Mouse (Mus musculus) bone marrow, adult 2 months (tissue): ENCODE measurements around the gene Ptprt. TPM values are rescaled to one million over a fixed set of nuclear protein-coding genes. Genes with fewer than 3 reads are reported as not detected.

ENCODE experiments used
- H3K27ac ChIP-seq: fragments of 200-500 bp; 2 replicates; pipeline ENCODE4 v1.5.1; 2012; ENCODE audit warnings: low read depth, mild to moderate bottlenecking, control low read depth, inconsistent platforms, low read length; ENCODE audit not compliant: control insufficient read depth, poor library complexity, insufficient read depth
- H3K4me1 ChIP-seq: fragments of 200-500 bp; 2 replicates; pipeline ENCODE4 v1.6.1; 2011; ENCODE audit warnings: low read length; ENCODE audit not compliant: control insufficient read depth, insufficient read depth
- H3K4me3 ChIP-seq: fragments of 200-500 bp; replicated peaks from 2 replicates; pipeline ENCODE3; 2011; ENCODE audit warnings: mild to moderate bottlenecking, low read depth, low read length, control low read depth; ENCODE audit not compliant: control insufficient read depth
- CTCF ChIP-seq: fragments of 200-500 bp; IDR thresholded peaks from 2 replicates; pipeline ENCODE4 v1.5.1; 2011; ENCODE audit warnings: low read length, control low read depth; ENCODE audit not compliant: control insufficient read depth, insufficient read depth
- POLR2A ChIP-seq: fragments of 200-500 bp; IDR thresholded peaks from 2 replicates; pipeline ENCODE4 v1.6.1; 2011; ENCODE audit warnings: low read depth, mild to moderate bottlenecking, control low read depth, low read length, borderline replicate concordance; ENCODE audit not compliant: control insufficient read depth
- WGBS: fragments of 180-500 bp; shearing (Covaris S2); methylation state at CpG from one replicate; pipeline ENCODE4 v1.1.7; 2018; 5-methylcytosine and 5-hydroxymethylcytosine counted together
- polyA plus RNA-seq: library from polyadenylated mRNA; stranded (reverse); fragments of >200 nt; gene quantifications from 2 replicates; pipeline ENCODE4 v1.2.4, GENCODE M21; 2011; ENCODE audit warnings: low replicate concordance; ENCODE audit not compliant: missing spikeins, insufficient read depth, insufficient read length

Ptprt gene
- polyA plus RNA-seq, 1 experiment, result not detected

DNA sequence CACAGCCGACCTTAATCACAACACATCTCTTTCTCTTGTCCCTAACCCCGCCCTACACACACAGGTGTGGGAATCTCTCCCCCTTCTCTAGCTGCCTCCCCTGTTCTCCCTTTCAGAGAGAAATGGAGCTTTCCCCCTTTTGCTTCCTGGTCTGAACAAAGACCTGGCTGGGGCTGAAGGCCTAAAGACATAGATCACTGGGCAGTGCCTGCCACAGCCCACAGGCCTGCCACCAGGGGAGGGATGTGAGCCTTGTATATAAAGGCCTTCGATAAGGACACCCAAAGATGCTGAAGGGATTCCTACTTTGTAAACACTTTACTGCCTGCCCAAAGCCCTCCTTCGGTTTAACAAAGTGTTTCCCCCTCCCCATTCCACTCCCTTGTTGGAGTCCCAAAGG is 786 bp upstream of the Ptprt start:
- TF ChIP-seq POLR2A, result no peak
- TF ChIP-seq CTCF, result no peak
- H3K4me3 ChIP-seq, result no peak overlapping the region
- 15% methylated on average over 4 of the region's 4 CpGs for WGBS

DNA sequence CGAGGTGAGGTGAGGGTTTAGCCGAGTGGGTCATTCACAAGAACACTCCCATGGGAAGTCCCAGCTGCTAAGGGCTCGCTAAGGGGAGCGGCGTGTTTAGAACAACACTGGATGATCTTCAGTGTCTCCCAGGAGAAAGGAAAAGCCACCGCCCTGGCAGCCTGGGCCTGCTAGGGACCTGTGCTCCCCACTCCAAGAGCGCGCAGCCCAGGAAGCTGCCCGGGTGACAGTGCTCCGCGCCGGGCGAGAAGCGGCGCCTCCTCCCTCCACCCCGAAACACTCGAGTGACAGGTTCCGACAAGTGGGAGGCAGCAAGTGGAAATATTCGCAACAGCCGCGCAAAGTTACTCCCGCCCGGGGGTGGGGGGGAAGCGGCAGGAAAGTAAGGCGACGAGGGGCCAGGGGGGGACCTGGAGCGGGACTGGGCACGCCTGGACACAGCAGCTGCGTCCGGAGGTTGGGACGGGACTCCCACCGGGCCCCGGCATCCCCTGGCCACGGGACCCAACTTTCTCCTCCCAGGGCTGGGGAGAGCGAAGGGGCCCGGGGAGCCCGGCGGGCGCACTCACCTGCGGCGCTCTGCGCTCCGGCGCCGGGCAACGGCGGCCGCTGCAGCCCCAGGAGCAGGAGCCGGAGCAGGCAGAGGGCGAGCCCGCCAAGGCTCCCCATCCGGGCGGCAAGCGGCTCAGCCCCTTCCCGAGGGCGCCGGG is 561 bp downstream of the Ptprt start:
- TF ChIP-seq CTCF, result no peak
- no peak for TF ChIP-seq POLR2A
- Histone ChIP-seq H3K4me1 (no peaks in the 10 kb centered on the region), H3K27ac (no peak overlapping the region; the same call in 1 of the 2 replicates), H3K4me3 (no peak overlapping the region)
- WGBS, result 4% methylated on average over 57 of the region's 57 CpGs

More for the DNA sequence above, 786 bp upstream of the Ptprt start:
- Histone ChIP-seq H3K27ac (no peak overlapping the region), H3K4me1 (no peaks in the 10 kb centered on the region)

DNA sequence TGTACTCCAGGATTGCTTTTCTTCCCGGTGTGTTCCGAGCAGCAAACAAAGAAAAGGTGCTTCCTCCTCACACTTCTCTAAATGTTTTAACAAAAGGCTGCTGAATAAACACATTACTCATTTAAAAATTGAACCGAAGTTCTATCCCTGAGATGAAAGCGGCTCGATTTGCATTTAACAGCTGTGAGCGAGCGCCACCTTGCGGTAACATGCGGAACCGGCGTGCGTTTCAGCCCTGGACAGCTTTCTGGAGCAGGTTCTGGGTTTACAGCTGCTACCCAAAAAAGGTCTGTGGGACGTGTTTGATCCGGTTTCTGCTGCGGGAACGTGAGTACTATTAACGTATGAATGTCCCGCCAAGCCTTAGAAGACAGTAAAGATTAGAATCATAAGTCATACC is 1.9 kb downstream of the Ptprt start:
- Histone ChIP-seq H3K27ac (no peak overlapping the region), H3K4me1 (no peaks in the 10 kb centered on the region), H3K4me3 (no peak overlapping the region)
- WGBS, result 1% methylated on average over 18 of the region's 18 CpGs
- peak; percentile 76 for TF ChIP-seq CTCF
- TF ChIP-seq POLR2A, result no peak

DNA sequence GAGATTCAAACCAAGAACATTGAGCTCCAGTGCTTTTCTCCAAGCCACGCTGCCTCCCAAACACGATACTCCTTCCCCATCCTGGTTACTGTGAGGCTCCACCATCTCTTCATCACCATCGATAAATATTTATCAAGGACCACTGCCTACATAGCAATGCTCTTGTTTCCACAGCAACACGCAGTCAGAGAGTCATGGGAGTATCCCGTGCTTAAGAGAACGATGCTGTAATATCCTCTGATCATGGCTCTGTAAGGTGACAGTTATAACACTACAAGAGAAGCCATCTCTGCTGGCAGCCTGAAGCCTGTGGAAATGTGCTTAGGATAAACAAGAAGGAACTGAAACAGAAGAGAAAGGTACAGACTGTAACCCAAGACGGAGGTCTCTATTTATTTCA is 3.4 kb downstream of the Ptprt start:
- TF ChIP-seq POLR2A (no peak), CTCF (no peak)
- Histone ChIP-seq H3K4me3 (no peak overlapping the region), H3K27ac (no peak overlapping the region), H3K4me1 (no peaks in the 10 kb centered on the region)
- WGBS, result 52% methylated on average over 7 of the region's 7 CpGs

DNA sequence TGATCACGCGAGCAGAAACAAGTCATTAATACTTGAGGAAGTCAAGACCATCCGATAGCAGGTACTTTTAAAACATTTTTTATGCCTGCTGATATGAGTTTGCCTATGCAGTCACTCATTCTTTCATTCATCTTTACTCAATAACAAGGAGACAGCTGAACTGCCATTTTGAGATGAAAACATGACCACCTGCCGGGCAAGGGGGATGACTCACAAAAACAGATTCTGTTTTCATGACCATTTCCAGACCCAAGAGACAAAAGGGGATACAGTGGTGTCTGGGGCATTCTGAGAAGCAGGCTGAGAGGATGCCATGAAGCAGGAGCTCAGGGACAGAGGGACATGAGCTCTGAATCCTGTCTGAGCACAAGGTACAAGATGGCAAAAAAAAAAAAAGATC is 6.5 kb downstream of the Ptprt start:
- H3K4me1 ChIP-seq, result no peaks in the 10 kb centered on the region
- TF ChIP-seq CTCF (no peak), POLR2A (no peak)
- no peak overlapping the region for H3K27ac ChIP-seq
- no peak overlapping the region for H3K4me3 ChIP-seq
- 82% methylated on average over 4 of the region's 4 CpGs for WGBS

DNA sequence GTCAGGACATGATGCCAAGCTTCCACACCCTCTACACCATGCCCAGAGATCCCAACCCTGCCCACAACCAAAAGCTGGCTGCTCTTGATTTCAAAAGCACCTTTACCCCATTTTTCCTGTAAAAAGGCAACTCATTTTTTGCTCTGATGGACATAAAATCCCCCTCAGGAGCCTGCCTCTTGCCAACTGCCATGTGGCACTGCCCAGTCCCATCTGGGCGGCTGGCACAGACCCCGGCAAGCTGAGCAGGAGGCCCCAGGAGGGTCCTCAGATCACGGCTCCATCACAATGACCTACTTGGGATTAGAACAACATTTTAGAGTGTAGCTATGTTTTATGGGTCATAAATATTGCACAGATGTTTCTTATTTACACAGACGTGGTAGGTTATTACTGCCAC is 22.3 kb downstream of the Ptprt start:
- TF ChIP-seq CTCF (no peak), POLR2A (no peak)
- WGBS, result 74% methylated on average over 4 of the region's 4 CpGs

DNA sequence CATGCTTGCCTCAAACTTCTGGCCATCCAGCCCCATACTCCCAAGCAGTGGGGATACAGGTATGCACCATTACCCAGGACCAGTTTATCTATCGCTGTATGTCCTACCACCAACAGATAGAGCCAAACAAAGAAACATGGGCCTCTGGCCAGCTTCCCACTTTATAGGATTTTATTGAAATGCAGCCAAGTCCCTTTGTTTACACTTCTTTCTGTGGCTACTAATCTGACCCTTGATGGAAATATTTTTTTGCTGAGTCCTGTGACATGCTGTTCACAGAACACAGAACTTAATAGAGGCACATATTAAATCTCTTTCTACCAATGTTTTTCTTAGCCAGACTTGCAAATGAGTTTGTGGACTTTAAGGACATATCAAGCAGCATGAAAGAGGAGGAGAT is 23.4 kb downstream of the Ptprt start:
- 90% methylated on average over 1 of the region's 1 CpGs for WGBS
- no peak for TF ChIP-seq POLR2A
- no peak for TF ChIP-seq CTCF

More for the DNA sequence above, 22.3 kb downstream of the Ptprt start:
- H3K4me1 ChIP-seq, result no peaks in the 10 kb centered on the region
- no peak overlapping the region for H3K4me3 ChIP-seq
- no peak overlapping the region for H3K27ac ChIP-seq

DNA sequence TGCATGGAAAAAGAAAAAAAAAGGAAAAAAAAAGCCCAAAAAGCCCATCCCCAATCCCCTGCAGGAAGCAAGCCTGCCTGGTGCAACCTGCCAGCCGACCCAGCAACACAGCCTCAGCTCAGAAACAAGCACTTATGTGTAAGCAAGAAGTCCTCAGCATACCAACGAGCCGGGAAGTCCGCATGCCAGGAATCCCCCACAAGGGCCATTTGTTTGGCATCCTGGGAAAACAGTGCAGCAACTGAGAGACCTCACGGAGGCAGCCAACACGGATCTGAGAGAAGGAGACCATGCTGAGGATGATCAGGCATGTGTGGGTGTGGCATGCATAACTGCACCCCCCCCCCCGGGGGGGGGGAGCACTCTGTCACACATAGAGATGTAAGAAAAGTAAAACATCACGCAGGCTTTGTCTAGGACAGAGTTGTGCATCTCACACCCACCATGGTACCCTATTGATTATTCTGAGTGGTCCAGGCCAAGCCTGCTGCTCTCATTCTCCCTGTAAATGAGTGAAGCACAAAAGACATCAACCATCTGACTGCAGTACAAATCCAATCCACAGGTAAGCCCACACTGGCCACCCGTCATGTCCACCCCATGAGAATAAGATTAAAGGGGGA is 24.4 kb downstream of the Ptprt start:
- Histone ChIP-seq H3K27ac (no peak overlapping the region), H3K4me1 (no peaks in the 10 kb centered on the region), H3K4me3 (no peak overlapping the region)
- no peak for TF ChIP-seq POLR2A
- TF ChIP-seq CTCF, result no peak
- WGBS, result 52% methylated on average over 9 of the region's 9 CpGs

More for the DNA sequence above, 23.4 kb downstream of the Ptprt start:
- no peaks in the 10 kb centered on the region for H3K4me1 ChIP-seq
- no peak overlapping the region for H3K27ac ChIP-seq
- no peak overlapping the region for H3K4me3 ChIP-seq
